Mouse (Mus musculus): ENCODE data around the gene Sh3bp2. TPM values are rescaled to one million over a fixed set of nuclear protein-coding genes. Genes with fewer than 3 reads are reported as not detected.
"Not testable (repeated sequence)": the region's sequence is repeated elsewhere in the genome, so short reads cannot be mapped to it uniquely, and the experiment has no call there.

The Sh3bp2 gene
- total RNA-seq, 2 experiments from 2014 or later, result 16.9 to 20.9 TPM

GRCm38 (mm10) chr5:34565545-34566283, 40.1 kb downstream of the Sh3bp2 start:
- no peak for DNase-seq (ENCODE audit: low spot score in 2 of 2)

DNA sequence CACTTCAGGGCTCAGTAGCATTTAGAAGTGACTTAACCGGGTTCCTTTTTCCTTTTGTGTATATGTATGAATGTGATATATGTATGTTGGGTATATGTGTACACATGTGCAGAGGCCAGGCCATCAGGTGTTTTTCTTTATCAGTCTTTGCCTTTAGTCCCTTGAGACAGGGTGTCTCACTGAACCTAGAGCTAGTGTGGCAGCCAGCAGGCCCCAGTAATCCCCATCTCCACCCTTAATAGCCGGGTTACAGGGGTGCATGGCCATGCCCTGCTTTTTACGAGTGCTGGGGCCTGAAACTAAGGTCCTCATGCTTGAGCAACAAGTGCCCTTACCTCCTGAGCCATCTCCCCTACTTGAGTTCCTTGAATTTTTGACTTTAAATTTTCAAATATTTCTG, 45.9 kb downstream of the Sh3bp2 start:
- DNase-seq (ENCODE audit: low spot score in 2 of 2), result no peak

DNA sequence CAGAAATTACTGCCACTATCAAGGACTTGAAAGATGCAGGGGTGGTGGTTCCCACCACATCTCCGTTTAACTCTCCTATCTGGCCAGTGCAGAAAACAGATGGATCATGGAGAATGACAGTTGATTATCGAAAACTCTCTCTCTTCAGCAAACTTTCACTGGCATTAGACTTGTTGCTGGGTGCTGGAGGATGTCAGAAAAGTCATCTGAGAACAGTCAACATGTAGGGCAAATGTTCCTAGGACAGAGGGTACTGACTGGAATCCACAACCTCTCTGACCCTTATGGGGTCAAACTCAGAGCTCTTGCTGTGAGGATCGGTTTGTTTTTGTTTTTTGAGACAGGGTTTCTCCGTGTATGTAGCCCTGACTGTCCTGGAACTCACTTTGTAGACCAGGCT, 46.9 kb downstream of the Sh3bp2 start:
- not testable (repeated sequence) for DNase-seq (ENCODE audit: low spot score in 2 of 2)

GRCm38 (mm10) chr5:34573268-34574221, 47.9 kb downstream of the Sh3bp2 start, which contains the start of gene Add1:
Add1 (plus strand) TSS chr5:34573664.
- DNase-seq (ENCODE audit: low spot score in 2 of 2), result peak; percentile 93 to 94

DNA sequence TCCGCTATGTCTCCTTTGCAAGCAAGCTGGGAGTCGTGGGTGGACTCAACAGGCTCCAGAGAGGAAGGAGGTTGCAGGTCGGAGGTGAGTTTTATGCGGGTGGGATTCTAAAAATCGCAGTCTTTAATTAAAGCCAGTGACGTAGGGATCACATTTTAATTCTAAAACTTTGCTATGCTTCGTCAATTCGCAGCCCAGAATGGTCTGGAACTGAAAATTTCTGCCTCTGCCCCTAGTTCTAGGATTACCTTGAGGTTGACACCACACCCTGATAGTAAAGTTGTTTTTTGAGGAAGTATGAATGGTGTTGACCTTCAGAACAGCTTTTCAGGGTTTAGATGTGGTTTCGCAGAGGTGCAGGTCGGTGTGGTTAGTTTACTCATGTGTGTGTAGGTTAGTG, 49.1 kb downstream of the Sh3bp2 start:
- no peak for DNase-seq (ENCODE audit: low spot score in 2 of 2)

DNA sequence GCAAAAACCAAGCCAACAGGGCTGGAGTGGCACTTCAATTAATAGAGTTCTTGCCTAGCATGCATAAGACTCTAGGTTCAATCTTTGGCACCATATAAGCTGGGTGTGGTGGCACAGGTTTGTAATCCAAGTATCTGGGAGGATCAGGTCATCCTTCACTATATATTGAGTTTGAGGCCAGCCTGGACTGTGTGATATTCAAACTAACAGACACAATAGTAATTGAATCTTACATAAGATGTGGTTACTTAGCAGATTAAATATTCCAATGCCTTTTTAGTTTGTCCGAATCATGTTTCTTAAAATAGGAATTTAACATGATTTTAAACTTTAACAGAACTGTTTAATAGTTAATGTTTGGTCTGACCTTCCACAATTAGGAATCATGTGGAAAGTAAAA, 50.6 kb downstream of the Sh3bp2 start:
- no peak for DNase-seq (ENCODE audit: low spot score in 2 of 2)

GRCm38 (mm10) chr5:34578038-34578655, 52.5 kb downstream of the Sh3bp2 start:
- no peak for DNase-seq (ENCODE audit: low spot score in 2 of 2)

DNA sequence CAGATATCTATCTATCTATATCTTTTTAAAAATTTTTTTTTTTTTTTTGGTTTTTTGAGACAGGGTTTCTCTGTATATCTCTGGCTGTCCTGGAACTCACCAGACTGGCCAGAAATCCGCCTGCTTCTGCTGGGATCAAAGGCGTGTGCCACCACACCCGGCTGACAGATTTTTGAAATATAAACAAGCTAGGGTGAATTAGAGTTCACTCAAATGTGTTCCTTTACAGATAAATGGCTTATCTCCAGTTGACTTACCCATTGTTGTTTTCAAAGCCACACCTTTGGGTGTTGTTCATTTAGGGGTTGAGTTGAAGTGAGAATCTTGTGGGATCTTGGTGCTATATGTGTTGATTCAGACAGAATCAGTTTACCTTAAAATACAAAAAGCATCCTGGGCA, 53.7 kb downstream of the Sh3bp2 start:
- no peak for DNase-seq (ENCODE audit: low spot score in 2 of 2)

DNA sequence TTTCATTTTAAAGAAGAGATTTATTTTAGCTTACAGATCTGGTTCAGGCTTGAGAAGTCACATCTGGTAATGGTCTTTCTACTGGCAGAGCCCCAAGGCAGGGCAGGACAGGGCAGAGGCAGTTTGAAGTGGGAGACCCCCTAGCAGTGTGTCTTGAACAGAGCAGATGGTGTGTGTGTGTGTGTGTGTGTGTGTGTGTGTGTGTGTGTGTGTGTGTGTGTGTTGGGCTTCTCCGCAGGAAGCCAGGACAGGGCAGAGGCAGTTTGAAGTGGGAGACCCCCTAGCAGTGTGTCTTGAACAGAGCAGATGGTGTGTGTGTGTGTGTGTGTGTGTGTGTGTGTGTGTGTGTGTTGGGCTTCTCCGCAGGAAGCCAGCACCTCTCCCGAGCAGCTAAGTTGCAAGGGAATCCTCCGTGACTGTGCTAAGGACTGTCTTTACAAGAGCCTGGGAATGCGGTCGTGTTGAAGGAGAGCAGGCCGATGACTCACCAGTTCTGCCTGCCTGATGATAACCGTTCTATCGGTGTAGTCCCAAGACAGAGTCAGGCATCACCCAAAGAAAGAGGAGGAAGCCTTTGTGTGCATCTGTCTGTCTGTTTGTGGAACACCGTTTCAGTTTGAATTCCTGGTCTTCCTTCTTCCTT, 56.2 kb downstream of the Sh3bp2 start:
- DNase-seq (ENCODE audit: low spot score in 2 of 2), result peak in 1 of 2 experiments; percentile 38

DNA sequence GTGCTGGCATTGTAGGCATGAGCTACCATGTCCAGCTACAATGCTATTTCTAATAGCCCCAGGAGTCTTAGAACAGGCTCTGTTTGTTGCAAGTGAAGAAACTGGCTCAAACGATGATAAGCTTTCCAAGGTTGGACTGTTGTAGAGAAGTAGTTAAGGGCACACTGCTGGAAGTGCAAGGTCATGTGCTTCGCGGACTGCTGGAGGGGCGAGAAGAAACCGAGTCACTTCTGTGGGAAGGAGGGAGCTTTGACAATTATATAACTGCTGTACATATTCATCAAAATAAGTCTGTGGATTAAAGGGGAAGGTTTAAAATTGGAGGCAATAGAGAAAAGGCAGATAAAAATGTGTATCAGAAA, 56.7 kb downstream of the Sh3bp2 start:
- no peak for DNase-seq (ENCODE audit: low spot score in 2 of 2)

DNA sequence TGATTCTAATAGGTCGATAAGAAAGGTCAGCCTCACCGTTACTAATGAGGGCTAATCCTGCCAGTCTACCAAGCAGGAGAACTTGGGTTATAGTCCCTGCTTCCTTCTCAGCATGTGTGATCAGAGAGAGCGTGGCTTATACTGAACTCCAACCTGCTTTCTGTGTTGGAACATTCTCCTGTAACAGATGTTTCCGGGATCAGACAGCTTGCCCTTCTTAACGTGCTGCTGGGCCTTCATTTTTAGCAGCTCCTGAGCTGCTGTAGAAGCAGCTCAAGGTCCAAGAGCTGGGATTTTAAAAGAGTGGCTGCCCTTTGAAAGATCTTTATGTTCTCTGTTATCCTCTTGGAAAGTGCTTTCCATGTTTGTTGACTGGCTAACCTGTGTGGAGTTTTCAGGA, 59.6 kb downstream of the Sh3bp2 start:
- DNase-seq (ENCODE audit: low spot score in 2 of 2), result no peak

- DNase-seq (ENCODE audit: low spot score in 2 of 2), result no peak
Measured at GRCm38 (mm10) chr5:34587881-34588280, 62.2 kb downstream of the Sh3bp2 start.

DNA sequence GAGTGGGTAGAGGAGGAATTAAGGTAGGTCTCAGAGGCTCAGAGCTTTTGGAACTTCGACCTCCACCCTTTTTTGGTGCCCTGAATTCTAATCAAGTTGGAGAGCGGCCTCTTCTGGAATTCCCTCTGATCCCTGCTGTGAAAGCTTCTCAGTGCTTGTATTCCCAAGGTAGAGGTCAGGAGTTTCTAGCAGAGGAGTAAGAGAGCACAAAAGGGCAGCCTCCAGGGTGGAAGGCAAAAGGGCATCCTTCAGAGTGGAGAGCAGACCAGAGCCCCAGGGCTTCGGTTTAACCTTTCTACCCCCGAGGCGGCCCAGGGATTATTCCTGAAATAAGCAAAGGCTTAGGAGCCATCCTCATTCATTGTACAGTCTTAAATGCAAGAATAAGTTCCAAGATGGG, 64.4 kb downstream of the Sh3bp2 start:
- DNase-seq (ENCODE audit: low spot score in 2 of 2), result no peak

DNA sequence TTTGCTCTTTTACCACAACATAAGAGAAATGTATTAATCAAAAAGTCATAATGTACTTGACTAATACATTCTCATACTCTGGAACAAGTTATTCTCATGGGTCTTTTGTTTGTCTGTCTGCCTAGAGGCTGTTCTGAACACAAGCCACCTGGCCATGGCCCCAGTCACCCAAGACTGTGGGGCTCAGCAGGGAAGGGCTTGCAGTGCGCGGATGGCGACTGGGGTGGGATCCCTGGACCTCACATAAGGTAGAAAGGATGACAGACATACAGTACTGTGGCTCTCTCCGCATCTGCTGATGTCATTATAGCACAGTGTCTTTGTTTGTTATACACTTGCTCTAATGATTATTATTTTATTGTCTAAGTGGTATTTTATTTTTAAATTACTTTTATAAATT, 65.1 kb downstream of the Sh3bp2 start:
- DNase-seq (ENCODE audit: low spot score in 2 of 2), result no peak

GRCm38 (mm10) chr5:34591388-34592004, 65.9 kb downstream of the Sh3bp2 start:
- DNase-seq (ENCODE audit: low spot score in 2 of 2), result no peak

DNA sequence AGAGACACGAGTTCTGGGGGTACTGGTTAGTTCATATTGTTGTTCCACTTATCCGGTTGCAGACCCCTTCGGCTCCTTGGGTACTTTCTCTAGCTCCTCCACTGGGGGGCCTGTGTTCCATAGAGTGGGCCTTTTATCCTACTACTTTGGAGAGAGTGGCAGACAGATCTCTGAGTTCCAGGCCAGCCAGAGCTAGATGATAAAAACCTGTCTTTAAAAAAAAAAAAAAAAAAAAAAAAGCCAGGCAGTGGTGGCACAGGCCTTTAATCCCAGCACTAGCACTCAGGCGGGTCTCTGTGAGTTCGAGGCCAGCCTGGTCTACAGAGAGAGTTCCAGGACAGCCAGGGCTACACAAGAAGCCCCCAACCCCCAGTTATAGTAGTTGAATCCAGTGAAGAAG, 66.6 kb downstream of the Sh3bp2 start:
- DNase-seq (ENCODE audit: low spot score in 2 of 2), result not testable (repeated sequence)

DNA sequence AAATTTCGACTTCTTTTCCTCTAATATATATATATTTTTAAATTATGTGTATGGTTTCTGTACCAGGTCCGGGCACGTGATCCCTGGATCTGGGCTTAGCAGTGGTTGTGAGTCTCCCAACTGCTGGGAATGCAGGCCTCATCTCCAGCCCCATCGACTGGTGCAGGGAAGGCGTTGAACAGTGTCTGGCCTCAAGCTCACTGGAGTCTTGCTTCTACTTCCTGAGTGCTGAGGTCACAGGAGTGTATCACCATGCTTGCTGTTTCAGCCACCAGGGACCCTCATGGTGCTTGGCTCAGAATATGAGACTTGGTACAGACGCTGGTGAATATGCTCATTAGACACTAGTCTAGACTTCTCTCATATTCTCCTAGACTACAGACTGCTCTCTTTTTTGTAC, 67.0 kb downstream of the Sh3bp2 start:
- DNase-seq (ENCODE audit: low spot score in 2 of 2), result no peak

DNA sequence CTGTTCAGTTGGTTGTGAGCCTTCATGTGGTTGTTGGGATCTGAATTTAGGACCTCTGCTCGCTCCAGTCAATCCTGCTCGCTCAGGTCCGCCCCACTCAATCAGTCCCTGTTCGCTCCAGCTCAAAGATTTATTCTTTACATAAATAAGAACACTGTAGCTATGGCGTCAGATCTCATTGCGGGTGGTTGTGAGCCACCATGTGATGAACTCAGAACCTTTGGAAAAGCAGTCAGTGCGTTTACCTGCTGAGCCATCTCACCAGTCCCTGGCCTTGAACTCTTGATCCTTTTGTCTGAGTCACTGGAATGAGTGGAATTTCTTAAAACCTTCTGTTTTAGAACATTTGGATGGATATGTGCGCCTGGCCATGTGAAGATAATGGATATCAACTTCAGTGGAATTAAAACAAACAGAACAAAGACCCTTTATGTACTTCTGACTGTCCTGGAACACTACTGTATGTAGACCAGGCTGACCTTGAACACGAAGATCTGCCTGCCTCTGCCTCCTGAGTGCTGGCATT, 67.6 kb downstream of the Sh3bp2 start:
- no peak for DNase-seq (ENCODE audit: low spot score in 2 of 2)

- no peak for DNase-seq (ENCODE audit: low spot score in 2 of 2)
Measured at GRCm38 (mm10) chr5:34604576-34604975, 78.9 kb downstream of the Sh3bp2 start.

DNA sequence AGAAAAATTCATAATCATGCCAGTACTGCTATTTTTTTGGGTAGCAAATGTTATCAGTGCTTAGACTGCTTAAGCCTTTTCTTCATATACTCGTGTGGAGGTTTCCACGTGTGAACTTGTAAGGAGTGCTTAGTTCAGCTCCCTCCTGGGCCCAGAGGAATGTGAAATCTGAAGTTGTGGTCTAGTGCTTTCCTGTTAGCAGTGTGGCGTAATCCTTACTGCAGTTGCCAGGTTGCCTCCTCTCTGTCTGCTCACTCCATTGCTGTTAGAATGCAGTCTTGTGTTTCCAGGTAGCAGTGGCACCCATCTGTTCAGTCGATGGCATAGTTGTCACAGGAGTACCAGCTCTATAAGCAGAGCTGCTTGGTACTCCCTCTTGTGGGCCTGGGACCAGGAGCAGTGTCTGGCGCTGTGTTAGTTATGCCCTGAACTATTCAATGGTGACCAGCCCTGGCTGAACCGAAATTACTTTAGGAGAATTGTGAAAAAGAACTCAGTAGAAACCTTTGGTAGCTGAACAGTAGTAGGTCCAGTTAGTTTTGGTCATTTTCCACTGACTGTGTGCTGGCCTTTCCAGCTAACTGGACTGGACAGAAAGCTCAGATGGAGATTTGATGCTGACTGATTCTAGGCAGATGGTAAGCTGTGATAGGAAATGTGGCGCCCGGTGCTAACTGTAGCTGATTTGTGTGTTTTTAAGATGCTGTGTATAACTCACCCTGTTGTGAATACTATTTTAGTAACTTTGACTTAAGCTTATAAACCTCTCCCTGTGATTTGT, 81.7 kb downstream of the Sh3bp2 start:
- no peak for DNase-seq (ENCODE audit: low spot score in 2 of 2)
